Mouse (Mus musculus) mature B cell (primary cell): ENCODE data around the gene Nubp2.

ENCODE experiments used
- in situ Hi-C: fragments of 300-500 bp; cut with MboI; formaldehyde crosslinking; loops from 2 replicates; pipeline ENCODE4 v1.14.3; 2019

Nubp2 gene

GRCm38 (mm10) chr17:24886134-24886931 is at the start of gene Nubp2, which contains the start of gene Spsb3:
TSS of gene Nubp2 (minus strand) at chr17:24886349.
TSS of gene Spsb3 (plus strand) at chr17:24886643.
- in situ Hi-C loops = no loop called here

DNA sequence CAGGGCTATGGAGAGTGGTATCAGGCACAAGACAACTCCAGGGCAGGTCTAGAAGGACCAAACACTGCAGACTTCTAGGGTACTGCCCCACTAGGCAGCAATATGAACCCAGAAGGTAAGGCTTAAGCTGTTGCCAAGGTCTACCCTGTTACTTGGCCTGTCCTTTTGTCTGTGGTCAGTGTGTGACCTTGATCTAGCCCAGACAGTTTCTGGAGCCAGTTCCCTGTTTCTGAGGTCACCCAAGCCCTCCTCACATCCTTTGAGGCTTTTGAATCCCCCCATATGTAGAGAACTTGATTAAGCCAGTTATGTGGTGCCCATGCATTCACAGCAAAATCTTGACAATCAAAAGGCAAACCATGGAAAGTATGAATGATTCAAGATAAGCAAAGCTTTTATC is 49.5 kb upstream of the Nubp2 start:
- in situ Hi-C loops = no loop called here

- in situ Hi-C loops = no loop called here
Observed at GRCm38 (mm10) chr17:24934926-24935325, 48.8 kb upstream of the Nubp2 start.

- in situ Hi-C loops = no loop called here
Observed at GRCm38 (mm10) chr17:24933163-24933562, 47.0 kb upstream of the Nubp2 start.

- in situ Hi-C loops = no loop called here
Observed at GRCm38 (mm10) chr17:24932431-24932830, 46.3 kb upstream of the Nubp2 start.

DNA sequence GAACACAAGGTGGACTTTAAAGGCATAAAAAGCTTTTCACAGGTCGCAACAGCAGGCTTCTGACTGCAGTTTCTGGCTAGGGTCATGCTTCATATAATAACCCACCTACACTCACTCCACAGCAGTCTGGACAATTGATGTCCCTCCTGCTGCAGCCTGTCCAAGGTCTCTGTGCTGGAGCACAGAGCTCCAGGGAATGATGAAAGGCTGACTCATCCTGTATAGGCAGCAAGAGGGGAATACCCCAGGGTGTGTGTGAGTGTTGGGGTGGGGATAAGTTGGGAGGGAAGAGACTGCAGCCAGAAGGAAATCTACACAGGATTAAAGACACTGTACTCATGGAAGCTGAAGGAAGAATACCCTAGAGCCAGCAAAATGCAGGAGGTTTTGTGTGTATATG is 43.4 kb upstream of the Nubp2 start:
- in situ Hi-C loops = no loop called here

GRCm38 (mm10) chr17:24923246-24923645 is 37.1 kb upstream of the Nubp2 start:
- in situ Hi-C loops = no loop called here

- in situ Hi-C loops = no loop called here
Observed at GRCm38 (mm10) chr17:24913984-24914383, 27.8 kb upstream of the Nubp2 start.

DNA sequence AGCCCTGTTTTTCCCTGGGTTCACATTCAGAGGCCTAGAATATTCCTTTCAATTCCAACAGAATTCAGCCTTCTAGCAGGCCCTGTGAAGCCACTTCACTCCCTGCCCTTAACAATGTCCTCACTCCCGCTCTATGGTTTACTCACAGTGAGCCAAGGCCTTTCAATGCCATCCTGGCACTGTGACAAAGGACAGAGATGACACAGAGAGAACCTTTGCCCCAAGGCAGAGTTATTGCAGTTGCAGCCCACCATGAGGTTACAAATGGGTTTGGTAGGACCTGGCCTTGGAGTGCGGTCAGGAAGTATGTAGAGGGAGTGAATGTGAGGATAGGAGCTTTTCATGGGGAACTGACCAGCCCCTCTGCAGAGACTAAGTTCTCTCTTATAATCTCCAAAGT is 21.4 kb upstream of the Nubp2 start:
- in situ Hi-C loops = no loop called here

DNA sequence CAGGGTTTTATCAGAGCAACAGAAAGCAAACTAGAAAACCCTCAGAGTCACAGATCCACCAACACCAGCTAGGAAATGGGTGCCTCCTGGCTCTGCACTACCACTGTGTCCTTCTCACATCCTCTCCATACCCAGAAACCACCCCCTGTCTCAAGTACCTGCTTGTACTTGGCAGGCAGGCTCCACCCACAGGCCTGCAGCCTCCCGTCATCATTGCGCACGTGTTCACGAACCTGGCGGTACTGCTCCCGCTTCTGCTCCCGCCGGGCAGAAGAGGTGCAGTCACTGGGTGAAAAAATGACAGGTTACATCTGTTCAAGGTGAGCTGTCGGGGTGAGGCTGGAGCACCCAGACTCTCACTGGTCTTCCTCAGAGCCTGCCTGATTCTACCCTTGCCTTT is 17.6 kb upstream of the Nubp2 start:
- in situ Hi-C loops = no loop called here

GRCm38 (mm10) chr17:24902671-24903474 is 16.7 kb upstream of the Nubp2 start:
- in situ Hi-C loops = no loop called here

GRCm38 (mm10) chr17:24902124-24902523 is 16.0 kb upstream of the Nubp2 start:
- in situ Hi-C loops = no loop called here

DNA sequence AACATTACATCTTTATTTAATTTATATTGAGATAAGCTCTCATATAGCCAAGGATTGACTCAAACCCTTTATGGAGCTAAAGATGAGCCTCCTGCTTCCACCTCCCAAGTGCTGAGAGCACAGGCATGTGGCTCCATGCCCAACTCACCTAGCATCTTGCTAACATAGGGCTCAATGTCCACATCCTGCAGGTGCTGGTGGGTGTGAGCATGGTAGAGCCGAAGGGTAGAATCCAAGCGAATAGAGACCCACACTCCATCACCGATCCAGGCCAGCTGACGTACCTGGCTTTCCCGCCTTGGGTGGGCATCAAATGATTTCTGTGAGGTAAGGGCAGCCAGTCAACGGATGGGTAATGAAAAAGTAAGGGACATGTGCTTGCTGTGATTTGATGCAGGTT is 13.9 kb upstream of the Nubp2 start:
- in situ Hi-C loops = no loop called here

- in situ Hi-C loops = no loop called here
Observed at GRCm38 (mm10) chr17:24899153-24899552, 13.0 kb upstream of the Nubp2 start.

DNA sequence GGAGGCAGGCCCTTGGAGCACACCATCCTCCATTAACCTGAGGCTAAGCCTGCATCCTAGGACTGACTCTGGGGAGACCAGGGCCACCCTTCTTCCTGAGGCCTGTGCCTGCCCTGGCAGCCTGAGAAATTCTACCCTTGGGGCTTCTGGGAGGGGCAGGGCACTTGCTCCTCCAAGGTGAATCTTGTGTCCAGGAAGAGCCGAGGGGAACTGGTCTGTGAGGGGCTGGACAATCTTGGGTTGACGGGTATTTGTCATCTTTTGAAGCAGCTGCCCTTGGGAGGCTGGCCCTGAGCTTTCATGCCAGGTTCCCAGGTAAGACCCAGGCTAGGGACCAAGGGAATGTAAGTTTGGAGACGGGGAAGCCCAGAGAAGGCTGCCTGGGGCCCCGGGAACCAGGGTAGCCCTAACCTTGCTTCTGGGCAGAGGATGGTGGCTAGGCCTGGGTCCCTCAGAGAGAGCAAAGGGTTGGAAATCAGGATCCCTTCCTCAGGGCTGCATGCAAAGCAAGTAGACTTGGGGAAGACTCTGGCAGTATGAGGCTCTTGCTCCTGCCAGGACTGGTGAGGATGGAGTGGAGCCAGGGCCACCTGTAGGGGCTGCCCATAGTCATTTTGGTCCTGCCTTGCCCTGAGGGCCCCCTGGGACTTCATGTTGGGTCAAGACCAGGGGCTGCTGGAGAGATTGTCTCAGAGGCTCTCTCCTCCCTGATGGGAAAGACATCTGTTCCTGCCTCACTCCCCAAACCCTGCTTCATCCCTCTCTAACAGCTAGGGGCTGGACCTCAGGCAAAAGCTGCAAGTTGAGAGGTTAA is 12.1 kb upstream of the Nubp2 start:
- in situ Hi-C loops = no loop called here

DNA sequence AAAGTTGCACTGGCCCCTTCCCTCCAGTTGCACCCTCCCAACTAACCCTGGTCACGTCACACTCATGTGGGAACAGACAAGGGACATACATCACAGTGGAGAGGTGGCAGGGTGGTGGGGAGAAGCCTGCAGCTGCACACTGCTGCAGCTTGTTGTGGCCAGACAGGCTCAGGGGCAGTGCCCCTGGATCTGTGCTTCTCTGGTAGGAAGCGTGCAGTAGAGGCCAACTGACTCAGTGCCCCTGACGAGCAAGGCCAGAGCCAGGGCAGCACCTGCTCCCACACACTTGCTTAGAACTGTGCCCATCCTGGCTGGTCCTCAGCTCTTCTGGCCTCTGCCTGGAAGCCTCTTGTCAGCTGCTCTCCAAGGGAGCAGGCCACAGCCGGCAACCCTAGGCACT is 11.5 kb upstream of the Nubp2 start:
- in situ Hi-C loops = no loop called here

- in situ Hi-C loops = no loop called here
Observed at GRCm38 (mm10) chr17:24896993-24897269, 10.8 kb upstream of the Nubp2 start.

GRCm38 (mm10) chr17:24896241-24896992 is 10.3 kb upstream of the Nubp2 start, which contains the start of gene Nme3:
TSS of gene Nme3 (plus strand) at chr17:24896500.
- in situ Hi-C loops = no loop called here

DNA sequence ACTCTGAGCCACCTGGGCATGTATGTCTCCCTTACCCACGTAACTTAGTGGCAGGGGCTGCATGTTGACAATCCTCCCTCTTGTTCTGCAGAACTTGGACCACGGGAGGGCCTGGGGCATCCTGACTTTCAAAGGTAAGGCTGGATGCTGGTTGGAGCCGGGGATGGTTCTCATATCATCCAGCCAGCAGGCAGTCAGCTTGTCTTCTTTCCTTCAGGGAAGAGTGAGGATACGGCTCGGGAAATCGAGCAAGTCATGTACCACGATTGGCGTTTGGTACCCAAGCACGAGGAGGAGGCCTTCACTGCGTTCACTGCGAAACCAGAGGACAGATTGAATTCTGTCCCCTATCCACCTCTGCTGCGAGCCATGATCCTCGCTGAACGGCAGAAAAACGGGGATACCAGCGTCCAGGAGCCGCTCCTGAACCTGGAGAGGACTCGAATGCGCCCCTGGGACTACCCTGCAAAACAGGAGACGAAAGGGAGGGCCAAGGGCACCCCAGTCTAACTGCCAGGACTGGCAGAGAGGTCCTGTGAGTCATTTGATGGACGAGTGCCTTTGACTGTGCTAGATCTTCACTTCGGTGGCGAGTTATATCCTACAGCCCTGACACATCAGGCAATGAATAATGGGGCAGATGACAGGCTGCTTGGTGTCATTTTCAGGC is 9.6 kb upstream of the Nubp2 start:
- in situ Hi-C loops = no loop called here

GRCm38 (mm10) chr17:24894995-24895547 is 8.9 kb upstream of the Nubp2 start, which contains the start of the genes Eme2 and Mrps34:
TSS of gene Eme2 (minus strand) at chr17:24895087.
TSS of gene Mrps34 (plus strand) at chr17:24895116.
- in situ Hi-C loops = no loop called here
